Mouse (Mus musculus): ENCODE measurements around the gene Gpr65.
"Not testable (repeated sequence)": the region's sequence is repeated elsewhere in the genome, so short reads cannot be mapped to it uniquely, and the experiment has no call there.

The Gpr65 gene

DNA sequence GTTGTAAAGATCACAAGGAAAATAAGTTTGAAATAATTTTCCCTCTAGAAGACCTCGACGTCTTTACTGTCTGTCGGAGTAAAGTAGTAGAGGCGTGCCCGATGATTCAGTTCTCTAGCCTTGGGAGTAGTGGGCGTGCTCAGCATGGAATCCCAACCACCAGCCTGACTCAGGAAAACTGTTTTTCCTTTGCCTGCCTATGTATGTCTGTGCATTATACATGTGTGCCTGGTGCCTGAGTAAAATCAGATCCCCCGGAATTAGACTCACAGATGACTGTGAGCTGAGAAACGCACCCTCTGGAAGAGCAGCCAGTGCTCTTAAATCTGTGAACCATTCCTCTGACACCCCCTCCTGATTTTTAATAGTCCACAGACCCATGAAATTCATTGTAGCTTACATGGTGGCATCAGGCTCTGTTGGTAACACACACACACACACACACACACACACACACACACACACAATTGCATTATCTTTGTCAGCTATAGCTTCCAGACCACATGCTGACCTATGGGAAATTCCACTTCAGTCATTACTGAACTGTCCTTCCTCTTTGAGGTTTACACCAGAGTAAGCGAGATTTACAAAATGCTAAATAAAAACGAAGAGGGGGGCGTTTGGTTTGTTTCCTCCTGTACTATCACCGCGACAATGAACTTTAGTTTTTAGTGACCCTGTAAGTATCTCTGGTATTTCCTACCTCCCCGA is 14.5 kb downstream of the Gpr65 start:
- DNase-seq (ENCODE audit: low spot score in 2 of 2): no peak

DNA sequence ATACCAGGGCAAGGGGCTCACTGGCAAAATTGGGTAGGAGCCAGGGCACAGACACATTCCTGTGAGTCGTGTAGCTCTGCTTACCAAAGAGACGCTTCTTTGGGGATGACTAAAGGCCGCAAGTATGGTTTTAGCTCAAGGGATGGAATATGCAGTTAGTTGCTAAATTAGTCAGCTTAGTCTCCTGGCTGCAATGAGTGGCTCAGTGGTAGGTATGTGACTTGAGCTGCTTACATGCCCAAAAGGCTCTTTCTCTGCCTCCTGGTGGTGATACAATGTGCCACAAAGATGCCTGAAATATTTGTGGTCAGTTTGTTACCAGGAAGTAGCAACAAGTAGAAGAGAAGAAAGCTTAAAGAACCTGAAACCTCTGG is 15.0 kb downstream of the Gpr65 start:
- no peak for DNase-seq (ENCODE audit: low spot score in 2 of 2)

DNA sequence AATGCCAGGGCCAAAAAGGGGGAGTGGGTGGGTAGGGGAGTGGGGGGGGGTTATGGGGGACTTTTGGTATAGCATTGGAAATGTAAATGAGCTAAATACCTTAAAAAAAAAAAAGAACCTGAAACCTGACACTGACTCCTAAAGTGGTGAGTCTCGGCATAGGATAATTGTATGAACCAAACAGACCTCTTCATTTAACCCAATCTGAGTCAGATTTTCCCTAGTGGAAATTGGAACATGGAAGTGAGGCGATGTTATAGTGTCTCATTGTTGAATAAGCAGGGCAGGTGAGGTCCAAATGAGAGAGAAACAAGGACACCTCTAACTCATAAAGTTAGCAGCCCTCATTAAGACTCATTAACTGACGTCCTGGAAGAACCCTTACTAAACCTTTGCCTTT is 16.0 kb downstream of the Gpr65 start:
- DNase-seq (ENCODE audit: low spot score in 2 of 2): no peak

DNA sequence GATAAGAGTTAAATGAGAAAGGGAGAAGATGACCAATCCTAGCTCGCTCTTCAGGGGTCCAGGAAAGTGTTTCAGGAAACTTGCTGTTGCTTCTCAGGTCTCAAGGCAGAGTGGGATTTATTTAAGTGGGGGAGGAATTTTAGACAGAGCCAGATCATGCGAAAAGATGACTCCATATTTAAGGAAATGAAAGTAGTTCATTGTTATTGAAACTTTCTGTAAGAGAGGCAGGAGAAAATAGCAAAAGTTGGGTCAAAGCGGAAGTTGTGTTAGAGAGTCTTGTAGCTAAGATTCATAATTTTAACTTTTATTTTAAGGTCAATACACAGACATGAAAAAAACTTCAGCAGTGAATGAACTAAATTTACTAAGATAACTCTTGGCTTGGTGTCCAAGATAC is 22.0 kb downstream of the Gpr65 start:
- DNase-seq (ENCODE audit: low spot score in 2 of 2): no peak

DNA sequence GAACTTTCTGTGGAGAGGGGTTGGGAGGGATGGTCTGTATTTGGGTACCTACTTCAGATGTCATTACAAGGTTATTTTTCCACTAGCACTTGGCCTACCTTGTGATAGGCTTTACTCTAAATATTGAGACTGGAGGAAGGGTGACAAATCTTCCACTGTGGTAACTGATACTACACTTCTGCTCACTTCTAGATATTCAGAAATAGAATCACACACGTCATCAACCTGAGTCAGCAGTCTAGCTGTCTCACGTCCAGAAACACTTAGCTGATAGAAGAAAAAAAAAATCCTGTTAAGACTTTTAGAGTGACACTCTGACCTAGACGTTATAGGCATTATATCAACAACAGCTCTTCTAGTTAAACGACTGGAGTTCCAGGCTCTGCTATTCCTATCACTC is 23.8 kb downstream of the Gpr65 start:
- DNase-seq (ENCODE audit: low spot score in 2 of 2): no peak

DNA sequence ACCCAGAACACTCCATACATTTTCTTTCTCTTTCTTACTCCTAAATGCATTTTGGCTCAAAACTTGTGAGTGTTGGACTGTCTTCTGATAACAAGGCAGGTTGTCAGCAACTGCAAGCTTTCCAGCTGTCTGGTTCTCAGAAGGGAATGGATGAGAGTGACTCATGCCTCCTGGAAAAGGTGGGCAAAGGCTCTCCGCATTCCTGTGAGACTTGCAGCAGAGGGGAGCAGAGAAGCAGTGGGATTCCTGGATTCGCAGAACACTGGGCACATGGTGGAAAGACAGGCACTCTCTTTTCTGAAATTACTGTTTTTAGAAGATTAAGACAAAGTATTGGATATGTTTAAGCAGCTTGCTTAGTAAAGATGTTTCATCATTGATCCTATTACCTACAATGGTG is 25.8 kb downstream of the Gpr65 start:
- DNase-seq (ENCODE audit: low spot score in 2 of 2): no peak

DNA sequence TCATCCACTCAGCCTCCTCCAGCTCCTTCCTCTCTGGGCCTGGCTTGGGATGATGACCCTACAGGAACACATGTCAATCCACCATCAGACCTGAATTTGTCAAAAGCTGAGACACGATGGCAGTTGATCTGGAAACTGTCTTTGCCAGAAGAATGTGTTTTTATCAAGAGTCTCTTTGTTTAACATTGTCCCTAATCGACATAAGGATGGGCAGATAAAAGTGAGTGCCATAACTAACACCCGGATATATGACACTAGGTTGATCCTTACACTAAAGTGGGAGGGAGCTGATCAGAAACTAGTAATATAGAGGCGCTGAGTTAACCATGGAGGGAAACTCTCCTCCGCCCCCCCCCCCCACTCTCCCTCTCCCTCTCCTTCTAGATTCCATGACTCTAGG is 33.5 kb downstream of the Gpr65 start:
- no peak for DNase-seq (ENCODE audit: low spot score in 2 of 2)

DNA sequence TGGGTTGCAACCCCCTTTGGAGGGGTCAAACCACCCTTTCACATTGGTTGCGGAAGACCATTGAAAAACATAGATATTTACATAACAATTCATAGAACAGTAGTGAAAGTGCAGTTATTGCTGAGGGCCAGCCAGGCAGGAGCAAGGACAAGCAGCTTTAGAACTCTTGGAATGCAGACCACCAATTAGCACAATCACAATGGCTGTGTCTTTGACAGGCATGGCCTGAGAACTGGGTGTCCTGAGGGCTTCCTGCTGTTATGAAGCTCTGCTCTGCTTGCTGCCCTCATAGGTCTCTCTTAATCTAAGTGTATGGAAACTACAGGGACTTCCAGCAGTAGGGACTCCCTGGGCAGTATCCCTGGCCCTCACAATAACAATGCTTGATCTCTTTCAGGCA is 34.6 kb downstream of the Gpr65 start:
- DNase-seq (ENCODE audit: low spot score in 2 of 2): no peak

DNA sequence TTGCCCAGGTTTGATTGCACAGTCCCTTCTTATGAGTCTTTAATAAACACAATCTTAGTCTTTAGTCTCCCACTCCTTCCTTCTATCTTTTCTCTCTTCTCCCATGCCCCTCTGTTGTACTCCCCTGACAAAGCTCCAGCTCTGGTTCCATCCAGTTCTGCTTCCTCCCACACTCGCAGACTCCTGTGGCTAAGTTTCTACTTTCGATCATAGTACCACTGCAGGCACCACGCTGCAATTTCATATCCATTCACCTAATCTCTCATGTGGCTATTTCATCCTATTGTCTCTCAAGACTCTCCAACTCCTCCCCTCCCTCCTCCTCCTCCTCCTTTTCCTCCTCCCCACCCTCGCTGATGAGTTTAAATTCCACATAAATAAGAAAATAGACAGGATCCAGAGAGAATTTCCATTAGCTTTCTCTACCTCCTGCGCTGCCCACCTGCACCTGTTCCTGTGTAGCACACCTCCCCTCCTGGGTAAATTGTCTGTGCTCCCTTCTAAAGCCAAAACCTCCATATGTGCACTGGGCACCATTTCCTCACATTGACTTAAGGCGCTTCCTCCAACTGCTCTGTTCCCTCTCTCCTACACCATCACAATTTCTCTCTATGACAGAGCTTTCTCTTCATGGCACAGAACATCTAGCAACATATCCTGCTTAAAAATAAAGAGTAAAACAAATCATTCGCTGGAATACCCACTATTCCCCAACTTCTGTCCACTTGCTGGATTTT is 38.9 kb downstream of the Gpr65 start:
- DNase-seq (ENCODE audit: low spot score in 2 of 2): no peak

DNA sequence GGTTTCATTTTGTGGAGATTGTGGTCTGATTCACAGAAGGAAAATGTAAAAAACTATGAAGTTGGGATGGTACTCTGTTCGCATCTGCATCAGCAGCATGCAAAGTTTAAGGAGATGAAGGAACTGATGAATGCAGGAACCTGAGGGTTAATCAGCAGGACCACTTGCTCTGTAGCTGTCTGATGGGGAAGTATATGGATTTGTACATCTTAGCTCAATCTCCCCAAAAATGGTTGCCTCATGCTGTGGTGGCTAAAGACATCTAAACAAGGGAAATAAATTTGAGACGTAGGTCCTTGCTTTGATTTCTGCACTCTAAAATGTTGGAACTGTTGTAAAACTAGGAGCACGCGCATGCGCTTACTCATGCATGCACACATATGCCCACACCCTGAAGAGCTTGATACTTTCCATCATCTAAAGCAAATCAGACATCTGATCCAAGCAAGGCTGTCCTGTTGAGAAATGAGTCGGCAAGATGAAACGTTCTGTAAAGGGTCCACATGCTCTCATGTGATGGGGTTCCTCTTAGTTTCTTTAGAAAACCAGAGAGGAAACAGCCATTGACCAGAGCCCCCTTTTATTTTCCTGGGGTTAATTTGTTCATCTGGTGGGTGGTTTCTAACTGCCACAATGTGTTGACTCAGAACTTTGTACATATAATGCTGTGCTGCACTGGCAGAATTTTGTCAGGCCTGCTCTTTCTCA is 43.1 kb downstream of the Gpr65 start:
- no peak for DNase-seq (ENCODE audit: low spot score in 2 of 2)

DNA sequence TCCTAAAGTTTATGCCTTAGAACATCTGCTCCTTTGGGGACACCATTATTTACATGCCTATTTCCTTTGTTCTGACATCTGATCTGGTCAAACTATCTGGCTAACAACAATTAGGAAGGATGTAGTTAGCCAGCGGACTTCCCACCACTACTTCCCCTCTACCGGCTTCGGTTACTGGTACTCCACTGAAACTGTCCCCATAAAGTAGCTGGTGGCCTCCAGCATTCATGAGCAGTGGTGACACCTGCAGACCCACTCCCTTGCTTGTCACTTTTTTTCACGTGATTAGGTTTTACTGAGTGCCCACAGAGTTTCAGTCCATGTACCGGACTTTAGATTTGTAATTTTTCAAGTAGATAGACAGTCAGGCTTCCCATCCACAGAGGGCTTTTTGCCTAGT is 47.5 kb downstream of the Gpr65 start:
- DNase-seq (ENCODE audit: low spot score in 2 of 2): no peak

DNA sequence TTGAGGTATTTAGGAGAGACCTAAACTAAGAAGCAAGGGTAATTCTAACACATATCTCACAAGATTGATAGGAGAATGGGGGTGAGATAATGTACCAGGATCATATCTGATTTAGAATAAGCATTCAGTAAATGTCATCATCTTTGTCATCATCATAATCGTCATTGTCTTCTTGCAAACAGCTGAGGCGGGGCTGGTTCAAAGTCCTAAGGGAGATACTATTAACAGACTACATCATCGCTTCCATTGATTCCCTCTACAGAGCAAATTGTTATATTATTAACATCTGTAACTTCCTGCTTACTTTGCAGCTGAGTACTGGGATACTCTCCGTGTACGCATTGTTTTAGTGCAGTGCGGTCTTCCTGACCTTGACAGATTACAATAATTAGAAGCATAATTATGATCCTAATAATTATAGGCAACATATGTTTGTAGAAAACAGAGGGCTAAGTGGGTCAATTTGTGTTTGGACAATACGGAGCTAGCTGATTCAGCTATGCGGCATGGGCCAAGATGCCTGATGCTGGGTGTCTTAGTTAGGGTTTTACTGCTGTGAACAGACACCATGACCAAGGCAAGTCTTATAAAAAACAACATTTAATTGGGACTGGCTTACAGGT is 49.4 kb downstream of the Gpr65 start:
- no peak for DNase-seq (ENCODE audit: low spot score in 2 of 2)

DNA sequence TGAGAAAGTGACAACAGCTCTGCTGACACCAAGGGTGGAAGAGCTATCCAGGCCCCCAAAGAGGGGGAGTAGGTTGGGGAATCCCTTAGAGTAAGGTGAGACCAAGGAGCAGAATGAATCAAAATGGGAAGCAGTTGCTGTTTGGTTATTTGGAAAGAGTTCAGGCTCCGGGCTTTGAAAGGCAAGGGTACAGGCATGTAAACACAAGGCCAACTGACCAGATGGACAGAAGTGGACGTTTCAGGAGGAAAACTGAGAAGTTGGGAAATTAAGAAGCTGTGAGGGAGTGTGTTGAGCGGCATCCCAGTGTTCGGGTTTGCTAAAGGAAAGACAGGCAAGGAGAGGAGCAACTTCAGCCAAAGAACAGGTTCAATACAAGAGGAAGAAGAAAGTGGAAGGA is 54.0 kb downstream of the Gpr65 start:
- no peak for DNase-seq (ENCODE audit: low spot score in 2 of 2)

DNA sequence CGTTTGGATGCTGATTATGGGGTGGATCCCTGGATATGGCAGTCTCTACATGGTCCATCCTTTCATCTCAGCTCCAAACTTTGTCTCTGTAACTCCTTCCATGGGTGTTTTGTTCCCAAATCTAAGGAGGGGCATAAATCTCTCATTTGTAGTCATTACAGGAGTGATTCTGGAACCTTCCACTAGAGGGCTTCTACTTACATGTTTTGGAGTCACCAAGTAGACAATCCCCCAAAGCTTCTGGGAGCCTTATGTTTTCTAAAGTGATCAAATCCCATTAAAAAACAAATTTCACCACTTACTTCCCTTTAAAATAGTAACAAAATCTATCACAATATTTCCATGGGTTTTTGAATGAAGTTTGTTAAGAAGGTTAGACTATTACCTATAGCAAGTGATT is 55.7 kb downstream of the Gpr65 start:
- DNase-seq (ENCODE audit: low spot score in 2 of 2): not testable (repeated sequence)

Data from frontal cortex, postnatal 10 days (tissue).